Mouse (Mus musculus) A20 (cell line): ENCODE results near the gene Ube2m.

Source experiments
- DNase-seq: peaks from one replicate; pipeline ENCODE4 v3.0.0-alpha.2; 2011; ENCODE audit warnings: low read depth, low spot score

Ube2m gene

GRCm38 (mm10) chr7:13003380-13003779 is 34.7 kb downstream of the Ube2m start:
- no peak for DNase-seq

- no peak for DNase-seq
Measured at GRCm38 (mm10) chr7:13001584-13001983, 36.5 kb downstream of the Ube2m start.

GRCm38 (mm10) chr7:12998851-12999250 is 39.2 kb downstream of the Ube2m start, which contains the start of gene Trim28:
TSS of gene Trim28 (plus strand) at chr7:12999114.
- DNase-seq = no peak

DNA sequence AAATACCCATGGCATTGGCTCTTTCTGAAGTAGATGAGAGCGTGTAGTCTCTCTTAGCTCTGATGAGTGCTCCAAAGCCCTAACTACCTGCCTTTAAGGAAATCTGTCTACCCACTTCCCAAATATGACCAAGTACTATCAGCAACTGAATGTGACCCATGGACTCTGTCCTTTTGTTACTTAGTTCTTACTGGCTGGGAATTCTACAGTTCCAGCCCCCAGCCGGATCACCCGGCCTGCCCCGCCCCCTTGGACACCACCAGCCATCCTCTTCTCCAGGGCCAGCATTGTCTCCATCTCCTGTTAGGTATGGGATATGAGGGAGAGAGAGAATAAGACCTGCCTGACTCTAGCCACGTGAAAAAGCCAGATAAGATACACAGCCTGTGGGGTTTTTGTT is 40.0 kb downstream of the Ube2m start, which contains the start of gene Slc27a5:
TSS of gene Slc27a5 (minus strand) at position 140 of the 400 bp plus-strand sequence.
- DNase-seq = no peak

- no peak for DNase-seq
Measured at GRCm38 (mm10) chr7:12997230-12997629, 40.8 kb downstream of the Ube2m start.

- DNase-seq = no peak
Measured at GRCm38 (mm10) chr7:12995862-12996261, 42.2 kb downstream of the Ube2m start.

DNA sequence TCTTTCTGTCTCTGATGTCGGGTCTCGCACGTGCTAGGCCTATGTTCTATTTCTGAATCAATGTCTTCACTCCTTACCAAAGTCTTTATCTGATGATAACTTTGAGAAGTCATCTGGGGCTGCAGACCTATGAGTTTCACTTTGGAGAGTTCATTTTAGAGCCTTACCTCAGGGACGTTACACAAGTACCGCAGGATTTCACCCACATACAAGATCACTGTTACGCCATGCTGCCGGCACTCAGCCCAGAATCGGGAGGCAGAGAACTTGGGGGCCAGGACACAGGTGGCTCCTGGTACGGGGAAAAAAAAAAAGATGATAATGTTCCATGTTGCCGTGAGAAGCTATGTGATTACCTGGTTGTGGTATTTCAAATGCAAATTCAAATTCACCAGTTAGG is 44.9 kb downstream of the Ube2m start:
- no peak for DNase-seq

- DNase-seq = peak; percentile 63
Measured at GRCm38 (mm10) chr7:12992222-12992621, 45.9 kb downstream of the Ube2m start.

DNA sequence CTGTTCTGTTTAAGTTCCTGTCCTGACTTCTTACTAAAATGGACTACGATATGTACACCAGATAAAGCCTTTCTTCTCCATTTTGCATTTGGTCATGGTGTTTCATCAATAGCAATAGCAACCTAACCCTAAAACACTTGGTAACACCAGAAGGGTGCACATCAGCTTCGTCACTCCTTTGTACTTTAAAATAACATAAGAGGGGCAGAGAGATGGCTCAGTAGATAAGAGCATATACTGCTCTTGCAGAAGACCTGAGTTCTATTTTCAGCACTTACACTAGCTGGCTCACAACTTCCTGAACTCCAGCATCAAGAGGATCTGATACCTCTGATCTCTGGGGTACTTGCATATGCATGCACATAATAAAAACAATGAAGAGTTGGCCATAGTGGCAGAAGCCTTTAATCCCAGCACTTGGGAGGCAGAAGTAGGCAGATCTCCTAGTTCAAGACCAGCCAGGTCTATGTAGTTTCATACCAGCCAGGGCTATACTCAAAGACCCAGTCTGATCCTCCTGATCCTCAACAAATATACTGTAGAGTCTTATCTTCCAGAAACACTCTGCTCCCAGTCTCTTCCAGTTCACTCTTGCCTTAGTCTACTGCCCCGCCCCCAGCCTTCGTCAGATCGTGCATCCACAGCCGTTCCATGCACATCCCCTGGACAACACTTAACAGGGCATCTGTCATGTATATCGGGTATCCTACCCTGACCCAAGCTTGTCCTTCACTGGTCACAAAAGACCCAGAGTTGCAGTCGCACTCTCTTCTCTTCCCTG is 50.5 kb downstream of the Ube2m start:
- DNase-seq = no peak

DNA sequence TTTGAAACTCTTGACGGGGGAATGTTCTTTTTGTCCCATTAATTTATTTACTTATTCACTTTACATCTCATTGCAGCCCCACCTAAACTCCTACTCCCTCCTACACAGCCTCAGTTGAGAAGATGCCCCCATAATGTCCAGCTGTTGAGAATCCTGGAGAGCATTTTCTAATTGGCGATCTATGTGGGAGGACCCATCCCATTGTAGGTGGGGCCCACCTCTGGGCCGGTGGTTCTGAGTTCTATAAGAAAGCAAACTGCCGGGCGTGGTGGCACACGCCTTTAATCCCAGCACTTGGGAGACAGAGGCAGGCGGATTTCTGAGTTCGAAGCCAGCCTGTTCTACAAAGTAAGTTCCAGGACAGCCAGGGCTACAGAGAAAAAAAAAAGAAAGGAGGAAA is 51.2 kb downstream of the Ube2m start:
- DNase-seq = no peak

GRCm38 (mm10) chr7:12985724-12986123 is 52.4 kb downstream of the Ube2m start:
- DNase-seq = no peak
